Comparison of ENCODE assay signal across 10 mouse cellular contexts in the genomic region with DNA sequence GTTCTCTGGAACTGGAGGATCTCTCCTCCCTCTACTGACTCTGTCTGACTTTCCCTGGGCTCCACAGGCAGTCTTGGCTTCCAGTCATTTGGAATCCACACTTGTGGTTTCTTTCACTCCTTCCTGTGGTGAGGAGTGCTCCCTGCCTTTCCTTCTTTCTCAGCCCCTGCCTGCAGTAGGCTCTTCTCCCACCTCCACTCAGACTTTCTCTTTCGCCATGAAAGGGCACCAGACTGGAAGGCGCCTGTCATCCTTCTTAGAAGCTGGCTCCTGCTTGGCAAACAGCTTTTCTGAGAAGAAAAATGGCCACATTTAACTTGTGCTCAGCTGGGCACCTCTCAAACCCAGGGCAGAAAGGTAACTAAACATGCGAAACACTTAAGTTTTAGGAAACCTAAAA.
A peak's percentile ranks its signal among the peaks of the same experiment; 100 is the strongest.
DNase-seq lines count a peak whose midpoint lies in the region; ATAC-seq and TF ChIP-seq lines count a peak whose summit lies in the region.
"Had no signal": no experiment of that assay in that cellular context is flagged by ENCODE, and none has a peak within 500 bp of the region (broad histone marks: within the 10 kb centered on the region; RNA-seq: fewer than 3 reads in every experiment).

No protein-coding gene starts in this region.

- H3K36me3 ChIP-seq in lung, embryonic 14.5 days (ENCODE audit: insufficient read depth): 0 out of 2 replicates have a peak, but pooled peaks cover 4% of the 10 kb centered on the region
- peaks cover 20% of the 10 kb centered on the region for H3K36me3 ChIP-seq in hindbrain, embryonic 14.5 days (replicated peaks; ENCODE audit: control insufficient read depth, insufficient read depth)
- peaks cover 4% of the 10 kb centered on the region; the same call in 1 of the 2 replicates for H3K36me3 ChIP-seq in neural tube, embryonic 12.5 days

- no peak for DNase-seq in lung, embryonic 14.5 days
- no peak for DNase-seq in lung, adult 18-20 months
- peak; percentile 44 to 60 for DNase-seq in cerebellum, postnatal 14 days
- DNase-seq in hindbrain, embryonic 14.5 days (ENCODE audit: low spot score): no peak
- DNase-seq in urinary bladder, postnatal 4 days (ENCODE audit: low spot score in 2 of 2): no peak
- no peak for DNase-seq in gastrocnemius, adult 18-20 months (ENCODE audit: low spot score)
- no peak for DNase-seq in layer of hippocampus, adult 9-10 months (ENCODE audit: low spot score)
- DNase-seq: lung, postnatal 10 days had no signal

- no peak overlapping the region for H3K4me2 ChIP-seq in lung, embryonic 14.5 days
- no peak overlapping the region for H3K4me2 ChIP-seq in hindbrain, embryonic 14.5 days (replicated peaks)
- H3K4me2 ChIP-seq in neural tube, embryonic 12.5 days (replicated peaks): no peak overlapping the region

- no peak for ATAC-seq in lung, embryonic 14.5 days (ENCODE audit: insufficient read depth)
- peak; percentile 36; the same call in 1 of the 2 replicates for ATAC-seq in hindbrain, embryonic 14.5 days (ENCODE audit: low FRiP score)
- ATAC-seq in neural tube, embryonic 12.5 days (ENCODE audit: low FRiP score, low read depth): peak; percentile 55; the same call in 1 of the 2 replicates
- ATAC-seq: inflammation-experienced regulatory T-cells, adult 6 months had no signal

- H3K4me3 ChIP-seq in lung, embryonic 14.5 days (ENCODE audit: low read depth, low read length): no peak overlapping the region
- H3K4me3 ChIP-seq in hindbrain, embryonic 14.5 days (replicated peaks; ENCODE audit: low read length): no peak overlapping the region
- no peak overlapping the region for H3K4me3 ChIP-seq in neural tube, embryonic 12.5 days

- no peaks in the 10 kb centered on the region for H3K27me3 ChIP-seq in lung, embryonic 14.5 days (ENCODE audit: insufficient read depth, low read length)
- H3K27me3 ChIP-seq in hindbrain, embryonic 14.5 days (ENCODE audit: control insufficient read depth, insufficient read depth, low read length): no peaks in the 10 kb centered on the region
- no peaks in the 10 kb centered on the region for H3K27me3 ChIP-seq in neural tube, embryonic 12.5 days (replicated peaks)

- no peaks in the 10 kb centered on the region for H3K9me3 ChIP-seq in lung, embryonic 14.5 days (ENCODE audit: low read depth, low read length)
- H3K9me3 ChIP-seq in hindbrain, embryonic 14.5 days (ENCODE audit: control insufficient read depth, low read length): no peaks in the 10 kb centered on the region
- H3K9me3 ChIP-seq in neural tube, embryonic 12.5 days: no peaks in the 10 kb centered on the region

- H3K4me1 ChIP-seq in lung, embryonic 14.5 days (ENCODE audit: insufficient read depth): no peaks in the 10 kb centered on the region
- peaks cover 13% of the 10 kb centered on the region; the same call in 1 of the 2 replicates for H3K4me1 ChIP-seq in hindbrain, embryonic 14.5 days (replicated peaks; ENCODE audit: control insufficient read depth, insufficient read depth, low read length)
- H3K4me1 ChIP-seq in neural tube, embryonic 12.5 days: peaks cover 9% of the 10 kb centered on the region

- peak overlapping the region; percentile 42; the same call in 1 of the 2 replicates for H3K27ac ChIP-seq in lung, embryonic 14.5 days (ENCODE audit: low read depth)
- peak overlapping the region; percentile 38 for H3K27ac ChIP-seq in hindbrain, embryonic 14.5 days
- H3K27ac ChIP-seq in neural tube, embryonic 12.5 days: no peak overlapping the region; the same call in 1 of the 2 replicates

- WGBS in lung, embryonic 14.5 days: 69% methylated on average over 3 of the region's 3 CpGs
- WGBS in hindbrain, embryonic 14.5 days: 39% methylated on average over 3 of the region's 3 CpGs
- WGBS in neural tube, embryonic 12.5 days: 48% methylated on average over 3 of the region's 3 CpGs

- TF ChIP-seq CTCF in lung, embryonic 14.5 days (IDR thresholded peaks at IDR 0.05; ENCODE audit: low read depth): no peak

- no peak overlapping the region for H3K9ac ChIP-seq in lung, embryonic 14.5 days
- no peak overlapping the region for H3K9ac ChIP-seq in hindbrain, embryonic 14.5 days
- no peak overlapping the region for H3K9ac ChIP-seq in neural tube, embryonic 12.5 days

Comparison
In these comparisons a context has a peak if more than half of its experiments do, and no peak if none do; other contexts are left out.
1. DNase-seq: peak in cerebellum, postnatal 14 days (2 of 2); none in lung, embryonic 14.5 days (single experiment), lung, adult 18-20 months (0 of 2), hindbrain, embryonic 14.5 days (single experiment), urinary bladder, postnatal 4 days (0 of 2), gastrocnemius, adult 18-20 months (single experiment) and layer of hippocampus, adult 9-10 months (single experiment).